Mouse (Mus musculus) intestine, embryonic 15.5 days (tissue): ENCODE data around the gene Itpr2. TPM values are rescaled to one million over a fixed set of nuclear protein-coding genes. Genes with fewer than 3 reads are reported as not detected.
A peak's percentile ranks its signal among the peaks of the same experiment; 100 is the strongest.

Source experiments
- ATAC-seq: fragments of 200-750 bp; cut with Nextera tagmentation; 2 replicates; pipeline ENCODE4 v1.8.0; 2017; ENCODE audit warnings: moderate TSS enrichment, moderate library complexity
- H3K27ac ChIP-seq: fragments of 300-500 bp; sonication (generic); 2 replicates; pipeline ENCODE4 v1.5.1; 2015; ENCODE audit warnings: mild to moderate bottlenecking, inconsistent platforms
- H3K27me3 ChIP-seq: fragments of 300-500 bp; sonication (generic); replicated peaks from 2 replicates; pipeline ENCODE4 v1.6.1; 2015; ENCODE audit warnings: inconsistent platforms
- H3K36me3 ChIP-seq: fragments of 300-500 bp; sonication (generic); 2 replicates; pipeline ENCODE4 v1.6.1; 2015; ENCODE audit warnings: inconsistent platforms
- H3K4me1 ChIP-seq: fragments of 300-500 bp; sonication (generic); replicated peaks from 2 replicates; pipeline ENCODE4 v1.6.1; 2015; ENCODE audit warnings: inconsistent platforms
- H3K4me2 ChIP-seq: fragments of 300-500 bp; sonication (generic); replicated peaks from 2 replicates; pipeline ENCODE4 v1.6.1; 2015; ENCODE audit warnings: mild to moderate bottlenecking, inconsistent platforms
- H3K4me3 ChIP-seq: fragments of 300-500 bp; sonication (generic); replicated peaks from 2 replicates; pipeline ENCODE4 v1.5.1; 2015; ENCODE audit warnings: inconsistent platforms
- H3K9ac ChIP-seq: fragments of 300-500 bp; sonication (generic); 2 replicates; pipeline ENCODE4 v1.6.1; 2015; ENCODE audit warnings: inconsistent platforms
- H3K9me3 ChIP-seq: fragments of 300-500 bp; sonication (generic); 2 replicates; pipeline ENCODE4 v1.6.1; 2016; ENCODE audit warnings: inconsistent platforms
- WGBS: fragments of 180-500 bp; shearing (Covaris S2); methylation state at CpG from one replicate; pipeline ENCODE4 v1.1.7; 2015; 5-methylcytosine and 5-hydroxymethylcytosine counted together
- polyA plus RNA-seq: library from polyadenylated mRNA; unstranded; fragments of >200 nt; fragmentation: Nextera tagmentation; extraction: Ambion mirVana; gene quantifications from 2 replicates; pipeline ENCODE4 v1.2.1, GENCODE M21; 2015

The Itpr2 gene
- polyA plus RNA-seq, 1 experiment from 2014 or later, result 8.8 TPM

- Histone ChIP-seq H3K27ac (no peak overlapping the region), H3K9me3 (no peaks in the 10 kb centered on the region), H3K4me3 (no peak overlapping the region), H3K4me1 (no peaks in the 10 kb centered on the region), H3K4me2 (no peak overlapping the region), H3K36me3 (no peaks in the 10 kb centered on the region), H3K9ac (no peak overlapping the region), H3K27me3 (no peaks in the 10 kb centered on the region)
- no peak for ATAC-seq
- WGBS, result 57% methylated on average over 5 of the region's 5 CpGs
Measured at GRCm38 (mm10) chr6:146458436-146458835, 43.6 kb downstream of the Itpr2 start.

GRCm38 (mm10) chr6:146456741-146457140 lies 45.3 kb downstream of the Itpr2 start:
- no peak overlapping the region for H3K9ac ChIP-seq
- H3K9me3 ChIP-seq, result no peaks in the 10 kb centered on the region
- no peaks in the 10 kb centered on the region for H3K27me3 ChIP-seq
- H3K4me1 ChIP-seq, result no peaks in the 10 kb centered on the region
- H3K36me3 ChIP-seq, result no peaks in the 10 kb centered on the region
- ATAC-seq, result no peak
- no peak overlapping the region for H3K27ac ChIP-seq
- H3K4me2 ChIP-seq, result no peak overlapping the region
- no peak overlapping the region for H3K4me3 ChIP-seq
- WGBS, result 82% methylated on average over 5 of the region's 5 CpGs

GRCm38 (mm10) chr6:146454520-146455511 lies 47.2 kb downstream of the Itpr2 start:
- H3K27ac ChIP-seq, result no peak overlapping the region
- no peak for ATAC-seq
- no peaks in the 10 kb centered on the region for H3K36me3 ChIP-seq
- H3K4me1 ChIP-seq, result no peaks in the 10 kb centered on the region
- H3K9me3 ChIP-seq, result no peaks in the 10 kb centered on the region
- H3K27me3 ChIP-seq, result no peaks in the 10 kb centered on the region
- no peak overlapping the region for H3K9ac ChIP-seq
- 83% methylated on average over 10 of the region's 10 CpGs for WGBS
- no peak overlapping the region for H3K4me3 ChIP-seq
- H3K4me2 ChIP-seq, result no peak overlapping the region

GRCm38 (mm10) chr6:146452474-146452873 lies 49.5 kb downstream of the Itpr2 start:
- H3K9me3 ChIP-seq, result no peaks in the 10 kb centered on the region
- H3K4me2 ChIP-seq, result no peak overlapping the region
- no peaks in the 10 kb centered on the region for H3K4me1 ChIP-seq
- ATAC-seq, result no peak
- no peak overlapping the region for H3K9ac ChIP-seq
- no peaks in the 10 kb centered on the region for H3K36me3 ChIP-seq
- no peak overlapping the region for H3K27ac ChIP-seq
- no peak overlapping the region for H3K4me3 ChIP-seq
- 86% methylated on average over 16 of the region's 16 CpGs for WGBS
- no peaks in the 10 kb centered on the region for H3K27me3 ChIP-seq

GRCm38 (mm10) chr6:146446032-146446704 lies 55.9 kb downstream of the Itpr2 start:
- Histone ChIP-seq H3K4me1 (no peaks in the 10 kb centered on the region), H3K9ac (no peak overlapping the region), H3K4me3 (no peak overlapping the region), H3K36me3 (no peaks in the 10 kb centered on the region), H3K9me3 (no peaks in the 10 kb centered on the region), H3K27me3 (no peaks in the 10 kb centered on the region), H3K27ac (no peak overlapping the region), H3K4me2 (no peak overlapping the region)
- 88% methylated on average over 11 of the region's 11 CpGs for WGBS
- ATAC-seq, result no peak

GRCm38 (mm10) chr6:146439826-146440225 lies 62.2 kb downstream of the Itpr2 start:
- 65% methylated on average over 2 of the region's 2 CpGs for WGBS
- Histone ChIP-seq H3K9me3 (no peaks in the 10 kb centered on the region), H3K4me1 (no peaks in the 10 kb centered on the region), H3K4me2 (no peak overlapping the region), H3K27ac (no peak overlapping the region), H3K4me3 (no peak overlapping the region), H3K36me3 (no peaks in the 10 kb centered on the region), H3K27me3 (no peaks in the 10 kb centered on the region), H3K9ac (no peak overlapping the region)
- ATAC-seq, result no peak

GRCm38 (mm10) chr6:146439071-146439818 lies 62.8 kb downstream of the Itpr2 start:
- Histone ChIP-seq H3K4me1 (no peaks in the 10 kb centered on the region), H3K4me3 (no peak overlapping the region), H3K27ac (no peak overlapping the region), H3K4me2 (no peak overlapping the region), H3K9ac (no peak overlapping the region), H3K9me3 (no peaks in the 10 kb centered on the region), H3K36me3 (no peaks in the 10 kb centered on the region), H3K27me3 (no peaks in the 10 kb centered on the region)
- ATAC-seq, result no peak
- WGBS, result 71% methylated on average over 10 of the region's 10 CpGs

- H3K4me3 ChIP-seq, result no peak overlapping the region
- 81% methylated on average over 7 of the region's 7 CpGs for WGBS
- no peak overlapping the region for H3K27ac ChIP-seq
- no peak for ATAC-seq
- no peak overlapping the region for H3K4me2 ChIP-seq
- H3K27me3 ChIP-seq, result no peaks in the 10 kb centered on the region
- no peaks in the 10 kb centered on the region for H3K9me3 ChIP-seq
- H3K9ac ChIP-seq, result no peak overlapping the region
- no peaks in the 10 kb centered on the region for H3K36me3 ChIP-seq
- H3K4me1 ChIP-seq, result no peaks in the 10 kb centered on the region
Measured at GRCm38 (mm10) chr6:146438057-146438456, 64.0 kb downstream of the Itpr2 start.

GRCm38 (mm10) chr6:146436916-146437496 lies 65.0 kb downstream of the Itpr2 start:
- 60% methylated on average over 12 of the region's 12 CpGs for WGBS
- no peak for ATAC-seq
- no peaks in the 10 kb centered on the region for H3K4me1 ChIP-seq

GRCm38 (mm10) chr6:146434217-146434616 lies 67.8 kb downstream of the Itpr2 start:
- no peak for ATAC-seq
- H3K4me1 ChIP-seq, result 0 out of 2 replicates have a peak, but pooled peaks cover 7% of the 10 kb centered on the region
- H3K9me3 ChIP-seq, result no peaks in the 10 kb centered on the region
- no peak overlapping the region for H3K4me3 ChIP-seq
- H3K4me2 ChIP-seq, result no peak overlapping the region
- no peaks in the 10 kb centered on the region for H3K36me3 ChIP-seq
- WGBS, result 89% methylated on average over 2 of the region's 2 CpGs
- H3K9ac ChIP-seq, result no peak overlapping the region
- H3K27me3 ChIP-seq, result no peaks in the 10 kb centered on the region
- no peak overlapping the region for H3K27ac ChIP-seq

More at GRCm38 (mm10) chr6:146436916-146437496, 65.0 kb downstream of the Itpr2 start:
- H3K36me3 ChIP-seq, result no peaks in the 10 kb centered on the region
- H3K9me3 ChIP-seq, result no peaks in the 10 kb centered on the region
- no peak overlapping the region for H3K4me3 ChIP-seq
- H3K9ac ChIP-seq, result no peak overlapping the region
- H3K4me2 ChIP-seq, result no peak overlapping the region
- no peaks in the 10 kb centered on the region for H3K27me3 ChIP-seq
- H3K27ac ChIP-seq, result no peak overlapping the region

GRCm38 (mm10) chr6:146432218-146432865 lies 69.7 kb downstream of the Itpr2 start:
- peak; percentile 51 for ATAC-seq
- Histone ChIP-seq H3K4me1 (0 out of 2 replicates have a peak, but pooled peaks cover 7% of the 10 kb centered on the region), H3K4me2 (no peak overlapping the region), H3K27ac (no peak overlapping the region), H3K9ac (no peak overlapping the region), H3K36me3 (no peaks in the 10 kb centered on the region), H3K27me3 (no peaks in the 10 kb centered on the region), H3K4me3 (no peak overlapping the region), H3K9me3 (no peaks in the 10 kb centered on the region)
- WGBS, result 55% methylated on average over 8 of the region's 8 CpGs
